Mouse (Mus musculus) limb, embryonic 14.5 days (tissue): ENCODE measurements at regions not wholly inside any gene's neighbourhood (a gene's known extent, or its start where the extent isn't known, plus 50 kb on each side); places are given as distances from the start of the nearest gene placed in this dataset.

Experiments
- ATAC-seq: fragments of 200-750 bp; cut with Nextera tagmentation; 2 replicates; pipeline ENCODE4 v1.8.0; 2017; ENCODE audit warnings: low read depth, moderate number of reproducible peaks, moderate TSS enrichment; ENCODE audit not compliant: low FRiP score
- DNase-seq: peaks from one replicate; pipeline ENCODE4 v3.0.0-alpha.2; 2015; ENCODE audit warnings: low spot score
- H3K27ac ChIP-seq: fragments of 300-500 bp; sonication (generic); replicated peaks from 2 replicates; pipeline ENCODE4 v1.5.1; 2014; ENCODE audit warnings: low read depth, mild to moderate bottlenecking, low read length, moderate library complexity, mixed read lengths
- H3K27me3 ChIP-seq: fragments of 300-500 bp; sonication (generic); 2 replicates; pipeline ENCODE4 v1.6.1; 2014; ENCODE audit warnings: low read length, mixed read lengths; ENCODE audit not compliant: control insufficient read depth, insufficient read depth
- H3K36me3 ChIP-seq: fragments of 300-500 bp; sonication (generic); 2 replicates; pipeline ENCODE4 v1.6.1; 2014; ENCODE audit warnings: mild to moderate bottlenecking, low read length, moderate library complexity, mixed read lengths; ENCODE audit not compliant: control insufficient read depth, insufficient read depth
- H3K4me1 ChIP-seq: fragments of 300-500 bp; sonication (generic); 2 replicates; pipeline ENCODE4 v1.6.1; 2014; ENCODE audit warnings: antibody characterized with exemption, low read length, mixed read lengths; ENCODE audit not compliant: control insufficient read depth, insufficient read depth
- H3K4me2 ChIP-seq: fragments of 300-500 bp; sonication (generic); replicated peaks from 2 replicates; pipeline ENCODE4 v1.6.1; 2014; ENCODE audit warnings: low read depth, mild to moderate bottlenecking, low read length, moderate library complexity; ENCODE audit not compliant: severe bottlenecking
- H3K4me3 ChIP-seq: fragments of 300-500 bp; sonication (generic); replicated peaks from 2 replicates; pipeline ENCODE4 v1.5.1; 2014; ENCODE audit warnings: low read length
- H3K9ac ChIP-seq: fragments of 300-500 bp; sonication (generic); 2 replicates; pipeline ENCODE4 v1.6.1; 2014; ENCODE audit warnings: mild to moderate bottlenecking, low read depth, low read length, moderate library complexity; ENCODE audit not compliant: severe bottlenecking
- H3K9me3 ChIP-seq: fragments of 300-500 bp; sonication (generic); 2 replicates; pipeline ENCODE4 v1.6.1; 2016; ENCODE audit warnings: low read length; ENCODE audit not compliant: control insufficient read depth
- POLR2A ChIP-seq: fragments of 200-500 bp; IDR thresholded peaks from 2 replicates; pipeline ENCODE4 v1.8.0; 2012; ENCODE audit warnings: inconsistent platforms, mild to moderate bottlenecking, moderate library complexity, borderline replicate concordance; ENCODE audit not compliant: insufficient read depth, insufficient read length; ENCODE audit errors: extremely low read depth
- WGBS: fragments of 180-500 bp; shearing (Covaris S2); extraction: QIAGEN DNeasy Blood & Tissue Kit; methylation state at CpG from one replicate; pipeline ENCODE4 v1.1.7; 2014; 5-methylcytosine and 5-hydroxymethylcytosine counted together

DNA sequence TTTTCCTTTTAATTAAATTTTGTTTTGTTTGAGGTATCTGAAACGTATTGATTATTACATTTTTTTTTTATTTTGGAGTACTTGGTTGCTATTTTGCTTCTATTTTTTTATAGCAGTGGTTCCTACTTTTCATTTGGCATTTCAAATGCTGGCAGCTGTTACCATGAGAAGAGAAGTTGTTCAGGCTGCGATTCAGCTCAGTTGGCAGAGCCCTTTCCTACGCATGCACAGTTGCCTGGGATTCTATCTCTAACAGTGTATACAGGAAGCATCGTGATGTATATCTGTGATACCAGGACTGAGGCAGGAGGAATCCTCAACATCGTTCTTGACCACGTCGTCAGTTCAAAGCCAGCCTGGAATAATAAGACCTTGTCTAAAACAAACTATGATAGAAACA, 226.6 kb downstream of the Rpl36a-ps1 start:
- Histone ChIP-seq H3K4me3 (no peak overlapping the region), H3K4me1 (no peaks in the 10 kb centered on the region), H3K27me3 (no peaks in the 10 kb centered on the region), H3K27ac (no peak overlapping the region), H3K36me3 (no peaks in the 10 kb centered on the region), H3K9ac (no peak overlapping the region), H3K9me3 (no peaks in the 10 kb centered on the region), H3K4me2 (no peak overlapping the region)
- ATAC-seq (no peak), DNase-seq (no peak)
- TF ChIP-seq POLR2A = no peak
- 78% methylated on average over 7 of the region's 7 CpGs for whole genome bisulfite sequencing

- Histone ChIP-seq H3K4me1 (no peaks in the 10 kb centered on the region), H3K27me3 (no peaks in the 10 kb centered on the region), H3K9ac (no peak overlapping the region), H3K4me3 (no peak overlapping the region), H3K27ac (no peak overlapping the region), H3K36me3 (no peaks in the 10 kb centered on the region), H3K4me2 (no peak overlapping the region), H3K9me3 (no peaks in the 10 kb centered on the region)
- ATAC-seq = no peak
- no peak for TF ChIP-seq POLR2A
- DNase-seq = no peak
These were observed 228.8 kb downstream of the Rpl36a-ps1 start for GRCm38 (mm10) chr14:98765358-98765757.

- 92% methylated on average over 6 of the region's 6 CpGs for whole genome bisulfite sequencing
- peaks cover 5% of the 10 kb centered on the region; the same call in 1 of the 2 replicates for H3K9me3 ChIP-seq
These were observed 243.4 kb downstream of the Rpl36a-ps1 start for GRCm38 (mm10) chr14:98750766-98751165.

GRCm38 (mm10) chr14:98749086-98750027, 244.8 kb downstream of the Rpl36a-ps1 start:
- Histone ChIP-seq H3K4me2 (no peak overlapping the region), H3K9me3 (peaks cover 5% of the 10 kb centered on the region; the same call in 1 of the 2 replicates), H3K36me3 (no peaks in the 10 kb centered on the region), H3K27ac (no peak overlapping the region), H3K4me1 (no peaks in the 10 kb centered on the region), H3K9ac (no peak overlapping the region), H3K4me3 (no peak overlapping the region), H3K27me3 (no peaks in the 10 kb centered on the region)
- WGBS = 89% methylated on average over 14 of the region's 14 CpGs
- DNase-seq = no peak
- no peak for TF ChIP-seq POLR2A
- no peak for ATAC-seq

More at GRCm38 (mm10) chr14:98750766-98751165, 243.4 kb downstream of the Rpl36a-ps1 start:
- DNase-seq (no peak), ATAC-seq (no peak)
- Histone ChIP-seq H3K4me3 (no peak overlapping the region), H3K4me1 (no peaks in the 10 kb centered on the region), H3K27me3 (no peaks in the 10 kb centered on the region), H3K9ac (no peak overlapping the region), H3K36me3 (no peaks in the 10 kb centered on the region), H3K4me2 (no peak overlapping the region), H3K27ac (no peak overlapping the region)
- TF ChIP-seq POLR2A = no peak

- H3K36me3 ChIP-seq = no peaks in the 10 kb centered on the region
- 29% methylated on average over 16 of the region's 16 CpGs for WGBS
- no peak overlapping the region for H3K9ac ChIP-seq
- H3K9me3 ChIP-seq = peaks cover 5% of the 10 kb centered on the region; the same call in 1 of the 2 replicates
- H3K4me2 ChIP-seq = no peak overlapping the region; the same call in 1 of the 2 replicates
- no peak overlapping the region for H3K4me3 ChIP-seq
- H3K27me3 ChIP-seq = no peaks in the 10 kb centered on the region
- H3K27ac ChIP-seq = no peak overlapping the region
- ATAC-seq (no peak), DNase-seq (no peak)
- no peak for TF ChIP-seq POLR2A
- no peaks in the 10 kb centered on the region for H3K4me1 ChIP-seq
These were observed 246.9 kb downstream of the Rpl36a-ps1 start for GRCm38 (mm10) chr14:98747159-98747775.
